Mouse (Mus musculus): ENCODE results near the gene Atp8b2. TPM values are rescaled to one million over a fixed set of nuclear protein-coding genes. Genes with fewer than 3 reads are reported as not detected.

Gene Atp8b2
- polyA plus RNA-seq, 1 experiment from 2014 or later: 11.5 TPM

Small RNA genes lying within 50 kb of the gene (microRNA-seq; reads per million reads assigned to microRNA genes)
- not detected for gene Mir7669

Other genes with a start within 250 kb of the Atp8b2 start
- gene Adar, start 248.5 kb downstream of the Atp8b2 start, polyA plus RNA-seq (2015; fragmentation: Nextera tagmentation; extraction: Ambion mirVana): 8.4 and 8.8 TPM in 2 replicates
- 0.25 and 0.29 TPM in 2 replicates for gene Chrnb2, start 198.9 kb downstream of the Atp8b2 start, polyA plus RNA-seq (2015; fragmentation: Nextera tagmentation; extraction: Ambion mirVana)
- gene Ube2q1, start 189.9 kb downstream of the Atp8b2 start, polyA plus RNA-seq (2015; fragmentation: Nextera tagmentation; extraction: Ambion mirVana): 7.2 and 8.3 TPM in 2 replicates
- gene She, start 132.1 kb downstream of the Atp8b2 start, polyA plus RNA-seq (2015; fragmentation: Nextera tagmentation; extraction: Ambion mirVana): 4.8 and 7.2 TPM in 2 replicates
- 1.1 TPM in 2 replicates for gene Il6ra, start 50.3 kb downstream of the Atp8b2 start, polyA plus RNA-seq (2015; fragmentation: Nextera tagmentation; extraction: Ambion mirVana)
- 82.6 and 89.5 TPM in 2 replicates for gene Hax1, start 35.3 kb upstream of the Atp8b2 start, polyA plus RNA-seq (2015; fragmentation: Nextera tagmentation; extraction: Ambion mirVana)
- gene 4933434E20Rik, start 88.1 kb upstream of the Atp8b2 start, polyA plus RNA-seq (2015; fragmentation: Nextera tagmentation; extraction: Ambion mirVana): 147 and 151 TPM in 2 replicates
- gene Ubap2l, start 89.1 kb upstream of the Atp8b2 start, polyA plus RNA-seq (2015; fragmentation: Nextera tagmentation; extraction: Ambion mirVana): 111 and 146 TPM in 2 replicates
- 267 and 298 TPM in 2 replicates for gene Tpm3, start 109.1 kb upstream of the Atp8b2 start, polyA plus RNA-seq (2015; fragmentation: Nextera tagmentation; extraction: Ambion mirVana)
- gene Nup210l, start 140.6 kb upstream of the Atp8b2 start, polyA plus RNA-seq (2015; fragmentation: Nextera tagmentation; extraction: Ambion mirVana): 0.25 and 0.32 TPM in 2 replicates